Mouse (Mus musculus): ENCODE measurements at regions not wholly inside any gene's neighbourhood (a gene's known extent, or its start where the extent isn't known, plus 50 kb on each side); places are given as distances from the start of the nearest gene placed in this dataset.

DNA sequence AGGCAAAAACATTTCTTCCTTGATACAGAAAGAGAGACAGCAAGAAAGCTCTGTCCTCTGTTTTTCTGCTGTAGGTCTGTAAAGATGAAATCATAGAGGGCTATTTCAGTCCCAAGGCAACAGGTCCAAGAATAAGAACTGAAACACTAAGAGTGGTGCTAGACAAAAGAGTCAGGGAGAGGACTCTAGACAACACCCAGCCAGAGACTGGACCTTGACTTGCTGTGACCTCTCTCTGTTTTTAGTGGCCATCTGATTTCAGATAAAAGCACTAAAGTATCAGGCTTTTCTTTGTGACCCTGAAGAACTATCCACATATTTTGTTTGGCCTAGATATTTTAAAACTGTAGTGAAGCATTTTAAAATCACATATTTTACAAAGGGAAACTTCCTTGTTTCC lies 171.6 kb upstream of the Clec14a start:
- dilution Hi-C loops (cut with MboI; ENCODE audit: extremely low pct_ligation_motif_present, extremely low pct_unique_long_range_greater_than_20kb, low sequenced_read_pairs) = no loop called here
- Histone ChIP-seq H3K4me1 (ENCODE audit: control insufficient read depth in 1 of 2, insufficient read depth in 2 of 2) (peaks cover 0 to 6% of the 10 kb centered on the region in 2 experiments; a peak in 1 of 4 replicates), H3K4me2 (ENCODE audit: insufficient read depth, low read depth, poor library complexity, severe bottlenecking) (no peak overlapping the region), H3K27me3 (replicated peaks) (no peaks in the 10 kb centered on the region), H3K79me2 (replicated peaks; ENCODE audit: control insufficient read depth, extremely low read depth, insufficient read depth, poor library complexity, severe bottlenecking) (no peaks in the 10 kb centered on the region), H3K36me3 (replicated peaks in 1 of 2; ENCODE audit: control insufficient read depth in 1 of 2, insufficient read depth in 1 of 2, low read length in 1 of 2) (no peaks in the 10 kb centered on the region), H3K9ac (ENCODE audit: insufficient read depth, low read depth) (no peak overlapping the region), H3K9me3 (replicated peaks; ENCODE audit: low read length) (no peaks in the 10 kb centered on the region), H3K27ac (ENCODE audit: insufficient read depth, low read depth) (no peak overlapping the region), H3K4me3 (replicated peaks in 1 of 3; ENCODE audit: low read depth in 2 of 3, low read length in 2 of 3, poor library complexity in 1 of 3) (no peak overlapping the region)
- no peak for DNase-seq (ENCODE audit: extremely low read depth)
- in situ Hi-C loops (cut with MboI; ENCODE audit: low pct_ligation_motif_present, low pct_unique_long_range_greater_than_20kb, low sequenced_read_pairs) = no loop called here
- TF ChIP-seq PAX5 (IDR thresholded peaks at IDR 0.05; ENCODE audit: low read length) (no peak), POLR2AphosphoS2 (IDR thresholded peaks at IDR 0.05; ENCODE audit: low read depth, low read length) (no peak), HCFC1 (IDR thresholded peaks at IDR 0.05; ENCODE audit: low read depth, low read length) (no peak), SIN3A (IDR thresholded peaks at IDR 0.05; ENCODE audit: low read length) (no peak), CHD1 (IDR thresholded peaks at IDR 0.05; ENCODE audit: low read depth, low read length) (no peak), TCF12 (IDR thresholded peaks at IDR 0.05; ENCODE audit: low read depth, low read length) (no peak), UBTF (IDR thresholded peaks at IDR 0.05; ENCODE audit: low read depth, low read length) (no peak)

DNA sequence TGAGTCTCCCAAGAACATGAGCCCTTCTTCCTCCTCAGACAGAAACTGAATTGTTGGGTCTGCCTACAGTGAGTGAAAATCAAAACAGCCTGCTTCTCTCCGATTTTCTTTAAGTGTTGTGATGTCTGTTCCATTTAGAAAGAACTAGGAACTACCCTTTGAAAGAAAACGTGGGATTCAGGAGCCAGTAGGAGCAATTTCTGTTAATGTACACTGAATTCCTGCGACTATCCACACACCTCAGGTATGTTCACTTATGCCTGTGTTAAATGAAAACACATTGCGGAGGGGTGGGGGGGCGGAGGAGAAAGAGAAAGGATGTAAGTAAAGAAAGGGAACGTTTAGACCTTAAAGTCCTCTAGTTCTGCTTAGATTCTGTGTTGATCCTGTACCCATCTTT lies 167.9 kb upstream of the Clec14a start:
- Histone ChIP-seq H3K9me3 (replicated peaks; ENCODE audit: low read length) (no peaks in the 10 kb centered on the region), H3K4me2 (ENCODE audit: insufficient read depth, low read depth, poor library complexity, severe bottlenecking) (no peak overlapping the region), H3K36me3 (replicated peaks in 1 of 2; ENCODE audit: control insufficient read depth in 1 of 2, insufficient read depth in 1 of 2, low read length in 1 of 2) (no peaks in the 10 kb centered on the region), H3K4me1 (ENCODE audit: control insufficient read depth in 1 of 2, insufficient read depth in 2 of 2) (peaks cover 0 to 6% of the 10 kb centered on the region in 2 experiments; a peak in 1 of 4 replicates), H3K9ac (ENCODE audit: insufficient read depth, low read depth) (no peak overlapping the region), H3K79me2 (replicated peaks; ENCODE audit: control insufficient read depth, extremely low read depth, insufficient read depth, poor library complexity, severe bottlenecking) (no peaks in the 10 kb centered on the region), H3K4me3 (replicated peaks in 1 of 3; ENCODE audit: low read depth in 2 of 3, low read length in 2 of 3, poor library complexity in 1 of 3) (no peak overlapping the region), H3K27me3 (replicated peaks) (no peaks in the 10 kb centered on the region), H3K27ac (ENCODE audit: insufficient read depth, low read depth) (no peak overlapping the region)
- no peak for TF ChIP-seq ZNF384 (IDR thresholded peaks at IDR 0.05; ENCODE audit: low read depth, low read length)
- TF ChIP-seq JUN (IDR thresholded peaks at IDR 0.05; ENCODE audit: insufficient read depth, low read depth, low read length) = no peak
- TF ChIP-seq KAT2A (IDR thresholded peaks at IDR 0.05; ENCODE audit: insufficient replicate concordance, low read length) = no peak
- no peak for TF ChIP-seq HCFC1 (IDR thresholded peaks at IDR 0.05; ENCODE audit: low read depth, low read length)
- in situ Hi-C loops (cut with MboI; ENCODE audit: low pct_ligation_motif_present, low pct_unique_long_range_greater_than_20kb, low sequenced_read_pairs) (no loop called here), dilution Hi-C loops (cut with MboI; ENCODE audit: extremely low pct_ligation_motif_present, extremely low pct_unique_long_range_greater_than_20kb, low sequenced_read_pairs) (no loop called here)
- DNase-seq (ENCODE audit: extremely low read depth) = no peak

DNA sequence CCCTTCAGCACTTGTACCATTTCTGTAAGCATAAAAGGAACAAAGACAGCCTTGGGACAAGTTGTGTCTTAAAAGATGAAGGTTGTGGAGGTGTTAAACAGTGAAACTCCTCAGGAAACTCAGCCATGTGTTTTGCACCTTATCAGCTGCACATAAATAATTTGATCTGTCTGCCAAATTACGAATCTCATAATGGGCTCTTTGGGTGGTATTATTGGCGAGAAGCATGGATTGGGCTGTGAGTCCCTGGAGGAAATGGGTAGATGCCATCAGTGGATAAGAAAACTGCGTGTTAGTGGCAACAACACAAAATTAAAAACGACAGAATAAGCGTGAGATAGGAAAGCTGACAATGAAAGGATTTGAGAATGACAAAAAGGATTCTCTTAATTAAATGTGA lies 165.4 kb upstream of the Clec14a start:
- Histone ChIP-seq H3K9ac (ENCODE audit: insufficient read depth, low read depth) (no peak overlapping the region), H3K4me3 (replicated peaks in 1 of 3; ENCODE audit: low read depth in 2 of 3, low read length in 2 of 3, poor library complexity in 1 of 3) (no peak overlapping the region), H3K27ac (ENCODE audit: insufficient read depth, low read depth) (no peak overlapping the region), H3K79me2 (replicated peaks; ENCODE audit: control insufficient read depth, extremely low read depth, insufficient read depth, poor library complexity, severe bottlenecking) (no peaks in the 10 kb centered on the region), H3K4me1 (ENCODE audit: control insufficient read depth in 1 of 2, insufficient read depth in 2 of 2) (no peaks in the 10 kb centered on the region), H3K4me2 (ENCODE audit: insufficient read depth, low read depth, poor library complexity, severe bottlenecking) (no peak overlapping the region), H3K36me3 (replicated peaks in 1 of 2; ENCODE audit: control insufficient read depth in 1 of 2, insufficient read depth in 1 of 2, low read length in 1 of 2) (no peaks in the 10 kb centered on the region), H3K9me3 (replicated peaks; ENCODE audit: low read length) (no peaks in the 10 kb centered on the region), H3K27me3 (replicated peaks) (no peaks in the 10 kb centered on the region)
- in situ Hi-C loops (cut with MboI; ENCODE audit: low pct_ligation_motif_present, low pct_unique_long_range_greater_than_20kb, low sequenced_read_pairs) (no loop called here), dilution Hi-C loops (cut with MboI; ENCODE audit: extremely low pct_ligation_motif_present, extremely low pct_unique_long_range_greater_than_20kb, low sequenced_read_pairs) (no loop called here)
- no peak for DNase-seq (ENCODE audit: extremely low read depth)
- TF ChIP-seq ZNF384 (IDR thresholded peaks at IDR 0.05; ENCODE audit: low read depth, low read length) = no peak
- TF ChIP-seq NELFE (IDR thresholded peaks at IDR 0.05; ENCODE audit: low read depth, low read length) = no peak
- no peak for TF ChIP-seq MAFK (IDR thresholded peaks at IDR 0.05; ENCODE audit: insufficient replicate concordance, low read length)
- TF ChIP-seq ZKSCAN1 (IDR thresholded peaks at IDR 0.05; ENCODE audit: borderline replicate concordance, low read depth, low read length) = no peak
- no peak for TF ChIP-seq ELF1 (IDR thresholded peaks at IDR 0.05; ENCODE audit: low read depth, low read length)
- no peak for TF ChIP-seq RAD21 (IDR thresholded peaks at IDR 0.05; ENCODE audit: low read depth, low read length)
- no peak for TF ChIP-seq TBP (conservative IDR thresholded peaks at IDR 0.05; ENCODE audit: low read depth, low read length)
